Mouse (Mus musculus) heart, postnatal 0 days (tissue): ENCODE measurements around the gene Mex3a. TPM values are rescaled to one million over a fixed set of nuclear protein-coding genes. Genes with fewer than 3 reads are reported as not detected.
A peak's percentile ranks its signal among the peaks of the same experiment; 100 is the strongest.

ENCODE experiments used
- ATAC-seq: fragments of 200-750 bp; cut with Nextera tagmentation; 2 replicates; pipeline ENCODE4 v1.8.0; 2017; ENCODE audit warnings: low read depth, moderate number of reproducible peaks, moderate library complexity; ENCODE audit not compliant: insufficient read depth
- DNase-seq: peaks from one replicate; pipeline ENCODE4 v3.0.0-alpha.2; 2016; ENCODE audit warnings: low spot score
- H3K27ac ChIP-seq: fragments of 300-500 bp; sonication (generic); 2 replicates; pipeline ENCODE4 v1.5.1; 2014; ENCODE audit warnings: low read depth, mild to moderate bottlenecking
- H3K27me3 ChIP-seq: fragments of 300-500 bp; sonication (generic); 2 replicates; pipeline ENCODE4 v1.6.1; 2014; ENCODE audit warnings: low read length, mixed read lengths; ENCODE audit not compliant: control insufficient read depth, insufficient read depth
- H3K36me3 ChIP-seq: fragments of 300-500 bp; sonication (generic); replicated peaks from 2 replicates; pipeline ENCODE4 v1.6.1; 2014; ENCODE audit warnings: low read length, mixed read lengths; ENCODE audit not compliant: control insufficient read depth, insufficient read depth
- H3K4me1 ChIP-seq: fragments of 300-500 bp; sonication (generic); 2 replicates; pipeline ENCODE4 v1.6.1; 2014; ENCODE audit warnings: antibody characterized with exemption; ENCODE audit not compliant: control insufficient read depth, insufficient read depth
- H3K4me2 ChIP-seq: fragments of 300-500 bp; sonication (generic); 2 replicates; pipeline ENCODE4 v1.6.1; 2014; ENCODE audit warnings: low read depth, mild to moderate bottlenecking, low read length, moderate library complexity
- H3K4me3 ChIP-seq: fragments of 300-500 bp; sonication (generic); 2 replicates; pipeline ENCODE4 v1.5.1; 2014; ENCODE audit warnings: low read depth, low read length
- H3K9ac ChIP-seq: fragments of 300-500 bp; sonication (generic); replicated peaks from 2 replicates; pipeline ENCODE4 v1.6.1; 2014; ENCODE audit warnings: low read depth, low read length, mixed read lengths
- H3K9me3 ChIP-seq: fragments of 300-500 bp; sonication (generic); replicated peaks from 2 replicates; pipeline ENCODE4 v1.6.1; 2016; ENCODE audit warnings: low read length; ENCODE audit not compliant: control insufficient read depth
- CTCF ChIP-seq: IDR thresholded peaks from 2 replicates; pipeline ENCODE4 v1.5.1; 2016; ENCODE audit warnings: antibody characterized with exemption, control low read depth, low read depth
- EP300 ChIP-seq: IDR thresholded peaks from 2 replicates; pipeline ENCODE4 v1.6.1; 2016; ENCODE audit warnings: antibody characterized with exemption, low read depth
- WGBS: fragments of 180-500 bp; shearing (Covaris S2); extraction: QIAGEN DNeasy Blood & Tissue Kit; methylation state at CpG from one replicate; pipeline ENCODE4 v1.1.7; 2014; 5-methylcytosine and 5-hydroxymethylcytosine counted together
- polyA plus RNA-seq: library from polyadenylated mRNA; unstranded; fragments of >200 nt; fragmentation: Nextera tagmentation; extraction: Ambion mirVana; gene quantifications from 2 replicates; pipeline ENCODE4 v1.2.1, GENCODE M21; 2015
- total RNA-seq: library from RNA; depleted of rRNA; stranded (reverse); fragments of >200 nt; gene quantifications from 2 replicates; pipeline ENCODE4 v1.2.3, GENCODE M21; 2014; ENCODE audit warnings: low replicate concordance

Gene Mex3a
- total and polyA plus RNA-seq, 2 experiments from 2014 or later = 2.7 to 6.0 TPM

- no peaks in the 10 kb centered on the region for H3K9me3 ChIP-seq
- no peak overlapping the region for H3K4me2 ChIP-seq
- H3K4me1 ChIP-seq = peaks cover 10% of the 10 kb centered on the region; the same call in 1 of the 2 replicates
- no peak overlapping the region for H3K4me3 ChIP-seq
- no peaks in the 10 kb centered on the region for H3K27me3 ChIP-seq
- ATAC-seq (no peak), DNase-seq (no peak)
- no peak overlapping the region for H3K27ac ChIP-seq
- H3K9ac ChIP-seq = no peak overlapping the region
- no peaks in the 10 kb centered on the region; the same call in 1 of the 2 replicates for H3K36me3 ChIP-seq
- WGBS = 78% methylated on average over 2 of the region's 2 CpGs
- TF ChIP-seq CTCF (no peak), EP300 (no peak)
Observed at GRCm38 (mm10) chr3:88520078-88520477, 12.1 kb upstream of the Mex3a start.

GRCm38 (mm10) chr3:88521156-88521555 is 11.0 kb upstream of the Mex3a start:
- no peak overlapping the region for H3K27ac ChIP-seq

GRCm38 (mm10) chr3:88521803-88522331 is 10.3 kb upstream of the Mex3a start:
- Histone ChIP-seq H3K4me3 (no peak overlapping the region), H3K36me3 (no peaks in the 10 kb centered on the region; the same call in 1 of the 2 replicates), H3K27ac (no peak overlapping the region), H3K4me2 (no peak overlapping the region), H3K9ac (no peak overlapping the region), H3K4me1 (peaks cover 3% of the 10 kb centered on the region; the same call in 1 of the 2 replicates), H3K9me3 (no peaks in the 10 kb centered on the region), H3K27me3 (no peaks in the 10 kb centered on the region)
- peak; percentile 82 for DNase-seq
- ATAC-seq = peak; percentile 45
- no peak for TF ChIP-seq EP300
- TF ChIP-seq CTCF = peak; percentile 92
- 25% methylated on average over 9 of the region's 9 CpGs for WGBS

More at GRCm38 (mm10) chr3:88521156-88521555, 11.0 kb upstream of the Mex3a start:
- 87% methylated on average over 6 of the region's 6 CpGs for WGBS
- H3K4me1 ChIP-seq = no peaks in the 10 kb centered on the region
- no peak overlapping the region for H3K4me3 ChIP-seq
- H3K27me3 ChIP-seq = no peaks in the 10 kb centered on the region
- ATAC-seq = no peak
- no peaks in the 10 kb centered on the region for H3K9me3 ChIP-seq
- no peaks in the 10 kb centered on the region; the same call in 1 of the 2 replicates for H3K36me3 ChIP-seq
- TF ChIP-seq CTCF (no peak), EP300 (no peak)
- DNase-seq = no peak
- no peak overlapping the region for H3K9ac ChIP-seq
- H3K4me2 ChIP-seq = no peak overlapping the region

GRCm38 (mm10) chr3:88523027-88523426 is 9.2 kb upstream of the Mex3a start:
- Histone ChIP-seq H3K27ac (no peak overlapping the region), H3K27me3 (no peaks in the 10 kb centered on the region), H3K9me3 (no peaks in the 10 kb centered on the region), H3K4me2 (no peak overlapping the region), H3K4me1 (peaks cover 10% of the 10 kb centered on the region; the same call in 1 of the 2 replicates), H3K36me3 (no peaks in the 10 kb centered on the region; the same call in 1 of the 2 replicates), H3K9ac (no peak overlapping the region), H3K4me3 (no peak overlapping the region)
- no peak for TF ChIP-seq EP300
- no peak for TF ChIP-seq CTCF
- 75% methylated on average over 8 of the region's 8 CpGs for WGBS
- ATAC-seq (no peak), DNase-seq (no peak)

- 88% methylated on average over 5 of the region's 5 CpGs for WGBS
- Histone ChIP-seq H3K9ac (no peak overlapping the region), H3K27ac (no peak overlapping the region), H3K27me3 (no peaks in the 10 kb centered on the region), H3K9me3 (no peaks in the 10 kb centered on the region), H3K36me3 (no peaks in the 10 kb centered on the region; the same call in 1 of the 2 replicates), H3K4me2 (no peak overlapping the region), H3K4me1 (peaks cover 21% of the 10 kb centered on the region), H3K4me3 (no peak overlapping the region)
- DNase-seq = no peak
- ATAC-seq = no peak
- TF ChIP-seq CTCF (no peak), EP300 (no peak)
Observed at GRCm38 (mm10) chr3:88525021-88525420, 7.2 kb upstream of the Mex3a start.
